Mouse (Mus musculus) forebrain, embryonic 12.5 days (tissue): Measurements from ENCODE around the gene Ereg. TPM values are rescaled to one million over a fixed set of nuclear protein-coding genes. Genes with fewer than 3 reads are reported as not detected.

Source experiments
- ATAC-seq: fragments of 200-750 bp; cut with Nextera tagmentation; 2 replicates; pipeline ENCODE4 v1.8.0; 2017; ENCODE audit warnings: moderate TSS enrichment; ENCODE audit not compliant: low FRiP score
- H3K27ac ChIP-seq: fragments of 300-500 bp; sonication (generic); 2 replicates; pipeline ENCODE4 v1.5.1; 2016; ENCODE audit warnings: mild to moderate bottlenecking
- H3K27me3 ChIP-seq: fragments of 300-500 bp; sonication (generic); 2 replicates; pipeline ENCODE4 v1.6.1; 2016; ENCODE audit warnings: mild to moderate bottlenecking
- H3K36me3 ChIP-seq: fragments of 300-500 bp; sonication (generic); replicated peaks from 2 replicates; pipeline ENCODE4 v1.6.1; 2016; ENCODE audit warnings: mild to moderate bottlenecking
- H3K4me1 ChIP-seq: fragments of 300-500 bp; sonication (generic); 2 replicates; pipeline ENCODE4 v1.6.1; 2016
- H3K4me2 ChIP-seq: fragments of 300-500 bp; sonication (generic); 2 replicates; pipeline ENCODE4 v1.6.1; 2016; ENCODE audit warnings: mild to moderate bottlenecking, moderate library complexity
- H3K4me3 ChIP-seq: fragments of 300-500 bp; sonication (generic); replicated peaks from 2 replicates; pipeline ENCODE4 v1.5.1; 2016; ENCODE audit warnings: mild to moderate bottlenecking
- H3K9ac ChIP-seq: fragments of 300-500 bp; sonication (generic); 2 replicates; pipeline ENCODE4 v1.6.1; 2016; ENCODE audit warnings: mild to moderate bottlenecking
- H3K9me3 ChIP-seq: fragments of 300-500 bp; sonication (generic); 2 replicates; pipeline ENCODE4 v1.6.1; 2016
- WGBS: fragments of 180-500 bp; shearing (Covaris S2); methylation state at CpG from one replicate; pipeline ENCODE4 v1.1.7; 2016; 5-methylcytosine and 5-hydroxymethylcytosine counted together
- polyA plus RNA-seq: library from polyadenylated mRNA; unstranded; fragments of >200 nt; fragmentation: Nextera tagmentation; extraction: Ambion mirVana; gene quantifications from 2 replicates; pipeline ENCODE4 v1.2.1, GENCODE M21; 2016

Ereg gene
- polyA plus RNA-seq, 1 experiment from 2014 or later = not detected

GRCm38 (mm10) chr5:91074026-91074425 lies 396 bp upstream of the Ereg start:
- H3K27me3 ChIP-seq = peaks cover 27% of the 10 kb centered on the region
- H3K4me1 ChIP-seq = peaks cover 8% of the 10 kb centered on the region; the same call in 1 of the 2 replicates
- peak overlapping the region; percentile 69 for H3K4me2 ChIP-seq
- no peaks in the 10 kb centered on the region for H3K9me3 ChIP-seq
- peak overlapping the region; percentile 37 for H3K4me3 ChIP-seq
- peak overlapping the region; percentile 42; the same call in 1 of the 2 replicates for H3K9ac ChIP-seq
- H3K36me3 ChIP-seq = no peaks in the 10 kb centered on the region
- ATAC-seq = no peak; the same call in 1 of the 2 replicates
- WGBS = 36% methylated on average over 8 of the region's 8 CpGs
- no peak overlapping the region for H3K27ac ChIP-seq

GRCm38 (mm10) chr5:91075021-91075420 lies 599 bp downstream of the Ereg start:
- H3K36me3 ChIP-seq = no peaks in the 10 kb centered on the region
- peak overlapping the region; percentile 69 for H3K4me2 ChIP-seq
- H3K4me3 ChIP-seq = no peak overlapping the region
- no peak overlapping the region for H3K9ac ChIP-seq
- no peak for ATAC-seq
- WGBS = 44% methylated on average over 1 of the region's 1 CpGs
- peaks cover 8% of the 10 kb centered on the region; the same call in 1 of the 2 replicates for H3K4me1 ChIP-seq
- peaks cover 27% of the 10 kb centered on the region for H3K27me3 ChIP-seq
- H3K27ac ChIP-seq = no peak overlapping the region
- H3K9me3 ChIP-seq = no peaks in the 10 kb centered on the region

GRCm38 (mm10) chr5:91083016-91083415 lies 8.6 kb downstream of the Ereg start:
- no peaks in the 10 kb centered on the region for H3K36me3 ChIP-seq
- no peak for ATAC-seq
- no peaks in the 10 kb centered on the region for H3K27me3 ChIP-seq
- 86% methylated on average over 5 of the region's 5 CpGs for WGBS
- no peak overlapping the region for H3K4me3 ChIP-seq
- H3K4me2 ChIP-seq = no peak overlapping the region
- H3K27ac ChIP-seq = no peak overlapping the region
- H3K4me1 ChIP-seq = no peaks in the 10 kb centered on the region
- H3K9ac ChIP-seq = no peak overlapping the region
- no peaks in the 10 kb centered on the region for H3K9me3 ChIP-seq

GRCm38 (mm10) chr5:91085291-91085690 lies 10.9 kb downstream of the Ereg start:
- Histone ChIP-seq H3K27me3 (no peaks in the 10 kb centered on the region), H3K9ac (no peak overlapping the region), H3K36me3 (no peaks in the 10 kb centered on the region), H3K27ac (no peak overlapping the region), H3K4me2 (no peak overlapping the region), H3K4me1 (no peaks in the 10 kb centered on the region), H3K9me3 (no peaks in the 10 kb centered on the region), H3K4me3 (no peak overlapping the region)
- WGBS = 82% methylated on average over 5 of the region's 5 CpGs
- no peak for ATAC-seq

GRCm38 (mm10) chr5:91090301-91090700 lies 15.9 kb downstream of the Ereg start:
- ATAC-seq = no peak
- WGBS = 87% methylated on average over 3 of the region's 3 CpGs
- no peaks in the 10 kb centered on the region for H3K27me3 ChIP-seq
- H3K27ac ChIP-seq = no peak overlapping the region
- H3K9ac ChIP-seq = no peak overlapping the region
- H3K9me3 ChIP-seq = no peaks in the 10 kb centered on the region
- no peaks in the 10 kb centered on the region for H3K4me1 ChIP-seq
- H3K4me2 ChIP-seq = no peak overlapping the region
- no peaks in the 10 kb centered on the region for H3K36me3 ChIP-seq
- no peak overlapping the region for H3K4me3 ChIP-seq

GRCm38 (mm10) chr5:91097911-91098614 lies 23.6 kb downstream of the Ereg start:
- H3K27ac ChIP-seq = no peak overlapping the region
- no peaks in the 10 kb centered on the region for H3K27me3 ChIP-seq
- no peak for ATAC-seq
- H3K4me2 ChIP-seq = no peak overlapping the region
- no peaks in the 10 kb centered on the region for H3K4me1 ChIP-seq
- no peaks in the 10 kb centered on the region for H3K36me3 ChIP-seq
- no peak overlapping the region for H3K4me3 ChIP-seq
- no peaks in the 10 kb centered on the region for H3K9me3 ChIP-seq
- WGBS = 93% methylated on average over 10 of the region's 10 CpGs
- no peak overlapping the region for H3K9ac ChIP-seq

- 95% methylated on average over 5 of the region's 5 CpGs for WGBS
- ATAC-seq = no peak
- no peak overlapping the region for H3K9ac ChIP-seq
- H3K36me3 ChIP-seq = no peaks in the 10 kb centered on the region
- H3K27ac ChIP-seq = no peak overlapping the region
- no peak overlapping the region for H3K4me3 ChIP-seq
- no peak overlapping the region for H3K4me2 ChIP-seq
- H3K4me1 ChIP-seq = no peaks in the 10 kb centered on the region
- no peaks in the 10 kb centered on the region for H3K9me3 ChIP-seq
- no peaks in the 10 kb centered on the region for H3K27me3 ChIP-seq
Measured at GRCm38 (mm10) chr5:91101742-91102141, 27.3 kb downstream of the Ereg start.

- Histone ChIP-seq H3K4me3 (no peak overlapping the region), H3K4me1 (no peaks in the 10 kb centered on the region), H3K9me3 (no peaks in the 10 kb centered on the region), H3K27ac (no peak overlapping the region), H3K27me3 (no peaks in the 10 kb centered on the region), H3K36me3 (no peaks in the 10 kb centered on the region), H3K9ac (no peak overlapping the region), H3K4me2 (no peak overlapping the region)
- WGBS = 83% methylated on average over 7 of the region's 7 CpGs
- ATAC-seq = no peak
Measured at GRCm38 (mm10) chr5:91103943-91104665, 29.7 kb downstream of the Ereg start.

- Histone ChIP-seq H3K4me2 (no peak overlapping the region), H3K27ac (no peak overlapping the region), H3K9ac (no peak overlapping the region), H3K36me3 (no peaks in the 10 kb centered on the region), H3K9me3 (no peaks in the 10 kb centered on the region), H3K4me1 (no peaks in the 10 kb centered on the region), H3K4me3 (no peak overlapping the region), H3K27me3 (no peaks in the 10 kb centered on the region)
- ATAC-seq = no peak
- WGBS = 83% methylated on average over 5 of the region's 5 CpGs
Measured at GRCm38 (mm10) chr5:91106248-91106647, 31.8 kb downstream of the Ereg start.

GRCm38 (mm10) chr5:91110023-91110670 lies 35.7 kb downstream of the Ereg start:
- Histone ChIP-seq H3K4me3 (no peak overlapping the region), H3K9ac (no peak overlapping the region), H3K36me3 (no peaks in the 10 kb centered on the region), H3K27ac (no peak overlapping the region), H3K9me3 (no peaks in the 10 kb centered on the region), H3K4me2 (no peak overlapping the region), H3K27me3 (no peaks in the 10 kb centered on the region), H3K4me1 (no peaks in the 10 kb centered on the region)
- no peak for ATAC-seq
- WGBS = 92% methylated on average over 6 of the region's 6 CpGs

GRCm38 (mm10) chr5:91111019-91111418 lies 36.6 kb downstream of the Ereg start:
- ATAC-seq = no peak
- Histone ChIP-seq H3K36me3 (no peaks in the 10 kb centered on the region), H3K9me3 (no peaks in the 10 kb centered on the region), H3K4me2 (no peak overlapping the region), H3K4me3 (no peak overlapping the region), H3K9ac (no peak overlapping the region), H3K27ac (no peak overlapping the region), H3K4me1 (no peaks in the 10 kb centered on the region), H3K27me3 (no peaks in the 10 kb centered on the region)
- WGBS = 75% methylated on average over 8 of the region's 8 CpGs

GRCm38 (mm10) chr5:91113967-91114366 lies 39.5 kb downstream of the Ereg start:
- H3K4me3 ChIP-seq = no peak overlapping the region
- no peak for ATAC-seq
- no peaks in the 10 kb centered on the region for H3K36me3 ChIP-seq
- 91% methylated on average over 2 of the region's 2 CpGs for WGBS
- H3K27me3 ChIP-seq = no peaks in the 10 kb centered on the region
- no peak overlapping the region for H3K27ac ChIP-seq
- H3K4me1 ChIP-seq = no peaks in the 10 kb centered on the region
- H3K4me2 ChIP-seq = no peak overlapping the region
- no peak overlapping the region for H3K9ac ChIP-seq
- no peaks in the 10 kb centered on the region for H3K9me3 ChIP-seq
